Mouse (Mus musculus) midbrain, embryonic 16.5 days (tissue): ENCODE data around the gene Fam19a5. TPM values are rescaled to one million over a fixed set of nuclear protein-coding genes. Genes with fewer than 3 reads are reported as not detected.
A peak's percentile ranks its signal among the peaks of the same experiment; 100 is the strongest.

Experiments
- ATAC-seq: fragments of 200-750 bp; cut with Nextera tagmentation; 2 replicates; pipeline ENCODE4 v1.8.0; 2017; ENCODE audit warnings: moderate TSS enrichment
- H3K27ac ChIP-seq: fragments of 300-500 bp; sonication (generic); 2 replicates; pipeline ENCODE4 v1.5.1; 2014; ENCODE audit warnings: mild to moderate bottlenecking, low read length, mixed read lengths
- H3K27me3 ChIP-seq: fragments of 300-500 bp; sonication (generic); 2 replicates; pipeline ENCODE4 v1.6.1; 2014; ENCODE audit warnings: low read depth, low read length, mixed read lengths; ENCODE audit not compliant: control insufficient read depth, insufficient read depth
- H3K36me3 ChIP-seq: fragments of 300-500 bp; sonication (generic); 2 replicates; pipeline ENCODE4 v1.6.1; 2014; ENCODE audit warnings: mild to moderate bottlenecking, low read length, moderate library complexity, mixed read lengths; ENCODE audit not compliant: control insufficient read depth, insufficient read depth
- H3K4me1 ChIP-seq: fragments of 300-500 bp; sonication (generic); 2 replicates; pipeline ENCODE4 v1.6.1; 2014; ENCODE audit warnings: mild to moderate bottlenecking, low read length, mixed read lengths; ENCODE audit not compliant: control insufficient read depth, insufficient read depth
- H3K4me2 ChIP-seq: fragments of 300-500 bp; sonication (generic); 2 replicates; pipeline ENCODE4 v1.6.1; 2014; ENCODE audit warnings: mild to moderate bottlenecking, low read length, mixed read lengths
- H3K4me3 ChIP-seq: fragments of 300-500 bp; sonication (generic); 2 replicates; pipeline ENCODE4 v1.5.1; 2014; ENCODE audit warnings: low read depth, mild to moderate bottlenecking, low read length, moderate library complexity, mixed read lengths
- H3K9ac ChIP-seq: fragments of 300-500 bp; sonication (generic); 2 replicates; pipeline ENCODE4 v1.6.1; 2014; ENCODE audit warnings: low read depth, low read length, mixed read lengths
- H3K9me3 ChIP-seq: fragments of 300-500 bp; sonication (generic); replicated peaks from 2 replicates; pipeline ENCODE4 v1.6.1; 2014; ENCODE audit warnings: mild to moderate bottlenecking, low read length, mixed read lengths; ENCODE audit not compliant: control insufficient read depth, poor library complexity, severe bottlenecking
- WGBS: fragments of 180-500 bp; shearing (Covaris S2); extraction: QIAGEN DNeasy Blood & Tissue Kit; methylation state at CpG from one replicate; pipeline ENCODE4 v1.1.7; 2014; 5-methylcytosine and 5-hydroxymethylcytosine counted together
- polyA plus RNA-seq: library from polyadenylated mRNA; unstranded; fragments of >200 nt; fragmentation: Nextera tagmentation; extraction: Ambion mirVana; gene quantifications from 2 replicates; pipeline ENCODE4 v1.2.1, GENCODE M21; 2015

Gene Fam19a5
- polyA plus RNA-seq, 1 experiment from 2014 or later, result 28.5 TPM

DNA sequence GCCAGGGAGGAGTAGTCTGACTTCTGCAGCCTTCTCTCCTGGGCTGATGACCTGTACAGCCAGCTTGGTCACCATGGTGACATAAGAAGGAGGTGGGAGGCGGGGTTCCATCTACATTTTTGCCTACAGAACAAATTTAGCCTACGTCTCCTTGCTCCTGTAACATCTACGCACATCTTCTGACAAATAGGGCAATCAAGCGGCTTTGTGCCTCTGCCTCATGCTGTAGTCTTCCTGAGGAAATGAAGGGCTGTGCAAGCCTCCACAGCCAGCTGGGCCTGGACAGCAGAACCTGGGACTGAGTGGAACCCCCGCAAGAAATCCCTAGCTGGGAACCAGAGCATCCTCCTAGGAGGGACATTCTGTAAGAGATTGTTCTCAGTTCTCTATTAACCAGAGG lies 35.8 kb downstream of the Fam19a5 start:
- 88% methylated on average over 5 of the region's 5 CpGs for WGBS
- no peak overlapping the region for H3K9ac ChIP-seq
- H3K4me1 ChIP-seq, result no peaks in the 10 kb centered on the region
- no peaks in the 10 kb centered on the region for H3K36me3 ChIP-seq
- no peak overlapping the region for H3K4me2 ChIP-seq
- no peak overlapping the region for H3K27ac ChIP-seq
- no peaks in the 10 kb centered on the region for H3K9me3 ChIP-seq
- no peak for ATAC-seq
- no peaks in the 10 kb centered on the region for H3K27me3 ChIP-seq
- no peak overlapping the region for H3K4me3 ChIP-seq

GRCm38 (mm10) chr15:87583921-87584621 lies 40.0 kb downstream of the Fam19a5 start:
- no peak overlapping the region for H3K9ac ChIP-seq

DNA sequence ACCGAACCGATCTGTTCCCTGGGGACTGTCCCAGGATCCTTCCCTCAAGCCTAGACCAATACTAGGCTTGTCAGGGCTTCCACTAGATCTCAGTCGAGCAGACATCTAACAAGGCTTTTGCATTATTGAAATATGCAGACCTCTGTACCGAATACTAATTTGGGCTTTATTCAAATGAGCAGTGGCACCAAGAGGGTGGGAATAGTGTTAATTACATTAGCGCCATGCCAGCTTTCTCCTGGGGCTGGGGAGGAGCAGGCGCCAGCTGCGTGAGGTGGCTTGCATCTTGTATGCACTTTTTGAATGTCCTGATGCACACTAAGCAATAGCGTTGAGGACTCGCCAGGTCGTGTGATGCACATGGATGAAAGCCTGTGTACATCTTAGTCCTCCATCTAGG lies 46.9 kb downstream of the Fam19a5 start:
- Histone ChIP-seq H3K9ac (no peak overlapping the region), H3K27ac (no peak overlapping the region), H3K4me2 (no peak overlapping the region), H3K9me3 (no peaks in the 10 kb centered on the region), H3K27me3 (no peaks in the 10 kb centered on the region), H3K4me3 (no peak overlapping the region), H3K36me3 (no peaks in the 10 kb centered on the region), H3K4me1 (peaks cover 5% of the 10 kb centered on the region; the same call in 1 of the 2 replicates)
- WGBS, result 76% methylated on average over 10 of the region's 10 CpGs
- no peak for ATAC-seq

More at GRCm38 (mm10) chr15:87583921-87584621, 40.0 kb downstream of the Fam19a5 start:
- ATAC-seq, result peak; percentile 60
- H3K4me3 ChIP-seq, result no peak overlapping the region
- no peaks in the 10 kb centered on the region for H3K36me3 ChIP-seq
- peaks cover 5% of the 10 kb centered on the region; the same call in 1 of the 2 replicates for H3K4me1 ChIP-seq
- 64% methylated on average over 26 of the region's 26 CpGs for WGBS
- H3K27me3 ChIP-seq, result no peaks in the 10 kb centered on the region
- no peak overlapping the region; the same call in 1 of the 2 replicates for H3K27ac ChIP-seq
- no peaks in the 10 kb centered on the region for H3K9me3 ChIP-seq
- no peak overlapping the region for H3K4me2 ChIP-seq

DNA sequence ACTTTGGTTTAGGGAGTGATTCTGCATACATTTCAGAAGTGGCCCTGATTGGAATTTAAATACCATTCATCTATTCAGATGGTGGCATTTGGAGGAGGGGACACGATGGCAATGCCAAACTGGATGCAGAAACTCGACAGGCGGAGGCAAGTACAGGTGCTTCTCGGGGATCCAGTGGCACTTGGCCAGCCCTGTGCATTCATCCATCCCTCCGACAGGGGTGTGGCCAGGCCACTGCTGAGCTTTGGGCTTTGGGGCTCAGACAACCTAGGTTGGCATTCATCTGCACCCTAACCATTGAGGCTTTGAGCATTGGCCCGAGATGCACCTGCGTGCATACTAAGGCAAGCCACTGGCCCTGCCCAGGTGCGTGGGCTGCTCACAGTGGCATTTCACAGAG lies 52.6 kb downstream of the Fam19a5 start:
- H3K36me3 ChIP-seq, result no peaks in the 10 kb centered on the region
- 88% methylated on average over 8 of the region's 8 CpGs for WGBS
- H3K9ac ChIP-seq, result no peak overlapping the region
- no peaks in the 10 kb centered on the region for H3K27me3 ChIP-seq
- H3K4me3 ChIP-seq, result no peak overlapping the region
- no peaks in the 10 kb centered on the region for H3K9me3 ChIP-seq
- H3K4me1 ChIP-seq, result peaks cover 2% of the 10 kb centered on the region; the same call in 1 of the 2 replicates
- no peak overlapping the region for H3K4me2 ChIP-seq
- ATAC-seq, result no peak
- no peak overlapping the region for H3K27ac ChIP-seq

DNA sequence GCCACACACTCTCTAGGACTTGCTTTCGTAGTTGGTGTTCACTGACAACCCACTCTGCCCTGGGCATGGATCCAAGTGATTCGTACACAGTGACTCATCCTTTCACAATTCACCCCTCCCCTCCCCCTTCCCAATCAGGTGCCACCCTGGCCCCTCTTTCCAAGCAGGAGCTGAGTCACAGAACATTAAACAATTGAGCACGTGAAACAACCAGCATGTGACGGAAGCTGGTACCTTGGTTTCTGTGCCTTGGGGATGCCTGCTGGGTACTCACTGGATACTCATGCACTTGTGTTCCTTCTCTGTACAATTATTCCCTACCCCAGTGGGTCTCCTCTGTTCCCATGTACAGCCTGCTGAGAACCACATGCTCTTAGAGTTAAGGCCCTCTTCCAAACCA lies 53.0 kb downstream of the Fam19a5 start:
- H3K27me3 ChIP-seq, result no peaks in the 10 kb centered on the region
- H3K9me3 ChIP-seq, result no peaks in the 10 kb centered on the region
- H3K9ac ChIP-seq, result no peak overlapping the region
- H3K4me2 ChIP-seq, result no peak overlapping the region
- ATAC-seq, result no peak
- H3K4me1 ChIP-seq, result peaks cover 2% of the 10 kb centered on the region; the same call in 1 of the 2 replicates
- no peak overlapping the region for H3K27ac ChIP-seq
- 61% methylated on average over 4 of the region's 4 CpGs for WGBS
- no peaks in the 10 kb centered on the region for H3K36me3 ChIP-seq
- H3K4me3 ChIP-seq, result no peak overlapping the region

DNA sequence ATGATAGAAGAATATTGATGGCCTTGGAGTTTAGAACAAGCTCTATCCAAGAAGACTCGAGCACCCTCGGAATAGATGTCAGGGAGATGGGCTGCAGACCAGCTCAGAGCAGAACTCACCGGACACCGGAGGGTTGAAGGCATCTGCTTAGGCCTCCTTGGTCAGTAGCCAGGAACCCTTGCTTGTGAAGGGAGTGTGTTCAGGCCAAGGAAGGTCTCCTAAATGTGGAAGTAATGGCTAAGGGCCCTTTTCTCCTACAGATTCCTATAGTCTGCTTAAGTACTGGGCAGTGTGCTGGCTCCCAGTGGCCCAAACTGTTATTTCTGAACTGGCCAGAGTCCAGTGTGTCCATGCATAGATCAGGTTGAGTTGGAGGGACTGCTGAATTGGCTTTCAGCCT lies 53.7 kb downstream of the Fam19a5 start:
- H3K27me3 ChIP-seq, result no peaks in the 10 kb centered on the region
- peaks cover 4% of the 10 kb centered on the region; the same call in 1 of the 2 replicates for H3K4me1 ChIP-seq
- WGBS, result 97% methylated on average over 4 of the region's 4 CpGs
- H3K9me3 ChIP-seq, result no peaks in the 10 kb centered on the region
- H3K9ac ChIP-seq, result no peak overlapping the region
- no peak overlapping the region for H3K27ac ChIP-seq
- no peak overlapping the region for H3K4me2 ChIP-seq
- no peaks in the 10 kb centered on the region for H3K36me3 ChIP-seq
- no peak overlapping the region for H3K4me3 ChIP-seq
- no peak for ATAC-seq

DNA sequence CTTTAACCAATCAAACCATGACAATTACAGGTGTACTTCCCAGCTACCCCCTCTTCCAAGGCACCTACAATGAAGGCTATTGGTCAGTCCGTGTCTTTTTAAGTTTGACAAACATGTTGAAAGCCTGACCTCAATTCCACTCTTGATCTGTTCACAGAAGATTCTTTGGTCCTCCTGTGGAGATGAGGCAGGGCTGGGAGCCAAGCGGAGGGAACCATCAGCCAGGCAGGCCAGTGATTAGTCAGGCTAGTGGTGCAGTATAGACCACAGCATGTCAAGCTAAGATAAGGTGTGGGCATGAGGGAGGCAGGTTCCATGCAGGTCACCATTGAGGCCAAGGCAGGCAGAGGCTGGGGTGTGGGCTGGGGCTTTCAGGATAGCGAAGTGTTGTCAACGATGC lies 54.5 kb downstream of the Fam19a5 start:
- Histone ChIP-seq H3K36me3 (no peaks in the 10 kb centered on the region), H3K9ac (no peak overlapping the region), H3K4me1 (peaks cover 7% of the 10 kb centered on the region; the same call in 1 of the 2 replicates), H3K9me3 (no peaks in the 10 kb centered on the region), H3K4me3 (no peak overlapping the region), H3K27ac (no peak overlapping the region), H3K4me2 (no peak overlapping the region), H3K27me3 (no peaks in the 10 kb centered on the region)
- no peak for ATAC-seq
- WGBS, result 96% methylated on average over 4 of the region's 4 CpGs

- H3K27ac ChIP-seq, result no peak overlapping the region
- H3K9me3 ChIP-seq, result no peaks in the 10 kb centered on the region
- no peak overlapping the region for H3K4me2 ChIP-seq
- no peak overlapping the region for H3K9ac ChIP-seq
- H3K4me3 ChIP-seq, result no peak overlapping the region
- peaks cover 15% of the 10 kb centered on the region for H3K4me1 ChIP-seq
- ATAC-seq, result no peak
- no peaks in the 10 kb centered on the region for H3K36me3 ChIP-seq
- no peaks in the 10 kb centered on the region for H3K27me3 ChIP-seq
- 50% methylated on average over 1 of the region's 1 CpGs for WGBS
Observed at GRCm38 (mm10) chr15:87603316-87603715, 59.2 kb downstream of the Fam19a5 start.

GRCm38 (mm10) chr15:87605504-87606280 lies 61.6 kb downstream of the Fam19a5 start:
- H3K36me3 ChIP-seq, result no peaks in the 10 kb centered on the region
- H3K27ac ChIP-seq, result no peak overlapping the region
- ATAC-seq, result no peak
- H3K4me2 ChIP-seq, result no peak overlapping the region
- no peaks in the 10 kb centered on the region for H3K27me3 ChIP-seq
- H3K9ac ChIP-seq, result no peak overlapping the region
- H3K9me3 ChIP-seq, result no peaks in the 10 kb centered on the region
- H3K4me1 ChIP-seq, result peaks cover 17% of the 10 kb centered on the region
- no peak overlapping the region for H3K4me3 ChIP-seq
- WGBS, result 61% methylated on average over 9 of the region's 9 CpGs
